Mouse (Mus musculus) left cerebral cortex, postnatal 36 days (tissue): ENCODE data around the gene C1qtnf2. TPM values are rescaled to one million over a fixed set of nuclear protein-coding genes. Genes with fewer than 3 reads are reported as not detected.
A peak's percentile ranks its signal among the peaks of the same experiment; 100 is the strongest.

ENCODE experiments used
- DNase-seq, 2 experiments: peaks; one replicate each; pipeline ENCODE4 v3.0.0; 2021 to 2022; ENCODE audit warnings: low spot score in 2 of 2, mixed read lengths in 1 of 2
- intact Hi-C: fragments of 180-260 bp; cut with DNase I; formaldehyde crosslinking; loops from one replicate; pipeline ENCODE4 v1.15.1; 2025
- total RNA-seq, 2 experiments: library from RNA; stranded (reverse); gene quantifications; 2 replicates each; pipeline ENCODE4 v1.2.3; 2021

C1qtnf2 gene
- total RNA-seq, 2 experiments from 2014 or later = 1.4 to 2.1 TPM

DNA sequence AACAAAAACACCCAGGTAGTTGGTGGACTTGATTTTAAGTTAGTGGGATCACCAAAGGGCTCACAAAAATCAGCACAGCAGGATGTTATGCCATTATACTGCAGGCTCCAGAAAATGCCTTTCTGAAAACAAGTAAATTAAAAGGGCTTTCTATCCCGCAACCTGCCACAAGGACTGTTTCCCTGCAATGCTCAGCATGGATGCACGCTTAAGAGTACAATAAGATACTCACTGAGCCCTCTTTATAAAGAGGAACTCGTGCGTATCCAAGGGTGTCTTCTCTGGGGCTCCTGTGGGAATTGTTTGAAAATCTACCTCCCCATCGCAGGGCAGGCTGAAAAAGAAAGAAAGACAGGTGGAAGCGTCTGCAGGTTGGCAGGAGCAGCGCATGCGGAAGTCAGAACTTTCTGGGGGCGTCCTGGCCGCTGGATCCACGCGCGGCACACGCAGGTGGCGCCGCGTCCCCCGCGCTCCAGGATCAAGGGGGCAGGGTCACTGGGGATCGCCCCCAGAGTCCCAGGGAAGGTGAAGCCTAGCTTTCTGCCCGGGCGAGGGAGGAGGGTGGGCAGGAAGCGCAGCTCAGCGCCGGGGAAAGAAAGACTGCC, 54.1 kb downstream of the C1qtnf2 start:
- intact Hi-C loops = loop anchor here (10.0 kb wide), 1 partner anchor 157 kb away; the partner anchor contains the start of gene Pwwp2a
- DNase-seq = peak in 1 of 2 experiments; percentile 52

DNA sequence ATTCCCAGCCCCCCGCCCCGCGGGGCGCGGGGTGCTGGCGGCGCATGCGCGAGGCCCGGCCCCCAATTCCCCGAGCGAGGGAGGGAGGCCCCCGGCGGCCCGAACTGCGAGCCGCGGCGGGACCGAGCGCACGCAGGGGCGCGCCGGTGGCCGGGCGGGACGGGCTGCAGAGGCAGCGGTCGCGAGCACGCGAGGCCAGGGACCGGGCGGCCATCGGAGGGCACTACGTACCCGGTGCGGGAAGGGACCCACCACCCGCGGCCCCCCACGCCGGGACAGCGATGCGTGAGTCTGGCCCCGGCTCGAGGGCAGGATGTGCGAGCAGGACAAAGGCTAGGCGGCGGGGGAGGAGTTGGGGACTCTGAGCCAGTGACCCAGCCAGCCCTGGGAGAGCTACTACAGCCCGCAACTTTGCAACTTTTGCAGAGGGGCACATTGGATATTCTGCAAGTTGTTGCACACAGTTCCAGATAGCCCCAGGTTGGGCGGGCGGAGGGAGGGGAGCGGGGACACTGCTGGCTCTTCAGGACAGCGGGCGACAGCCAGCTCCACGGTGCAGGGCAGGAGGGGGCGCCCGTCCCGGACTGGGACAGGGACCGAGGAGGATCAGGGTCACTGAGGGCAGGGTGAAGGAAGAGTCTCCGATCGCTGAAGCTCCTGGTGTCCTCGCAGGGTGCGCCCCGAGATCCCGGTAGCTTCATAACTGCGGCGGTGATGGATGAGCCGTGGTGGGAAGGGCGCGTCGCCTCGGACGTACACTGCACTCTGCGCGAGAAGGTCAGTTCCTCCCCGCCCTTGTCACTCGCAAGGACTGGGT, 54.8 kb downstream of the C1qtnf2 start, which contains the start of gene Ccnjl:
Gene Ccnjl (plus strand): TSS at position 102 of the 817 bp plus-strand sequence.
- intact Hi-C loops = loop anchor here (10.0 kb wide), 1 partner anchor 156 kb away; the partner anchor contains the start of gene Pwwp2a

DNA sequence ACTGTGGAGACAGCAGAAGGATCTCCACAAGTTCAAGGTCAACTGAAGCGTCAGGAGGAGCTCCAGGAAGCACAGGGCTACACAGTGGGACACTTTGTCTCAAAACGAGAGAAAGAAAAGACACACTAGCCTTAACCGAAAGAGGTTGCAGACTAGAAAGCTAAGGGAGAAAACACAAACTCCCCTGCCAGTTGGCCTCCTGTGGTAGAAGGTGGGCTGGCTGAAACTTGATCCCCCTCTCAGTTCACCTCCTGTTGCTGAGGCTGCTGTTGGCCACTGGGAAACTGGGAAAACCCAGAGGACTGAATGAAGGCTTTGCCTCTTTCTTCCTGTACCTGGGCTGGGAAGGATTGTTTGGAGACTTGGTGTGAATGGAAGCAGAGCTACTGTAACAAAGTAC, 56.0 kb downstream of the C1qtnf2 start:
- intact Hi-C loops = no loop called here
- no peak for DNase-seq

More for the DNA sequence above, 54.8 kb downstream of the C1qtnf2 start, which contains the start of gene Ccnjl:
- peak in 1 of 2 experiments; percentile 75 for DNase-seq

DNA sequence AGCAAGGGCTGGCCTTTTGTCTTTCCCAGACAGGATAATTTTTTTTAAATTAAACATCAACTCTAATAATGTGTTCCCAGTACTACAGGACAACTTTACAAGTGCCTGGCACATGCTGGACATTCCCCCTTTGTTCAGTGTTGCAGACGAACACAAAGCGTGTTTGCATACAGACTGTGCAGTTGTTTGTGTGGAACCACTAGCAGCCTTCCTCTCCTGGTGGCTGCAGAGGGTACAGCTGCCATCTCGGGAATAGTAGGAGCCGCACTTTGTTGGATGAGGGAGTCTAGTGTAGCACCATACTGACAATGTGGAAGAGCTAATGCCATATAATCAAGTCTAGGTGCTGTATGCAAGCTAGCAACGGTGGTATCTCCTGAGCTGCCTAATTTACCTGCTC, 57.5 kb downstream of the C1qtnf2 start:
- intact Hi-C loops = no loop called here
- DNase-seq = no peak

DNA sequence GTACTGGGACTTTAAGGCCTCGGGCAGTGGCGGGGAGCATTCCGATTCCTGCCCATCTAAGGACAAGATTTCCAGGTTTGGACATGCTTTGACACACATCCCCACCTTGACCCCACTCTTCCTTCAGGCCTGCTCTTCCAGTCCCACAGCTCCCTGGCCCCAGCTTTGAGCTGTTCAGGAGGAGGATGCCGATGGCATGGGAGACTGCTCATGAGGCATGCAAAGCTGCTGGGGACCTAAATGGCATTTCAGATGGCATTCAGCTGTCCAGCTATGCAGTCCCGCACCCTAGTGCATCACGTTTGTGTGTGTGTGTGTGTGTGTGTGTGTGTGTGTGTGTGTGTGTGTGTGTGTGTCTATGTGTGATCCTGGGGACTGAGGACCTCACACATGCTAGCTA, 63.0 kb downstream of the C1qtnf2 start:
- no peak for DNase-seq
- intact Hi-C loops = no loop called here

DNA sequence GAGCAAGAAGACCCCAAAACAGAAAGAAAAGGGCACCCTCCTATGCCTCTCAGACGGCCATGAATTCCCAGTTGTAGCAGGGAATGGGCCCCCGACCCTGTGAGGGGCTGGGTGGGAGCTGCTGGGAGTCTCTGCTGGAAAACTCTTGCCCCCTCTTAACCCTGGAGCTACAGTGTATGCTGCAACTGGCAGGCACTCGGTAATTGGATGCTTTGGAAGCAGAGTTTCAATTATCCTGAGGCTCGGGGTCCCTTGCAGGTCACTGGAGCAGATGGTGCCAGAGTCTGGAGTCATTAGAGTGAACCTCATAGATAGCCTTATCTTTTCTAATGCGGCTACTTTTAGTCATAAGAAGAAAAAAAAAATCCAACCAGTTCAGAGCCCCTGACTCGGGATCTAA, 65.8 kb downstream of the C1qtnf2 start:
- intact Hi-C loops = no loop called here
- no peak for DNase-seq

Other genes with a start within 250 kb of the C1qtnf2 start
- gene Pttg1, start 48.0 kb upstream of the C1qtnf2 start, total RNA-seq = 10 to 100 TPM; 21.7 to 26.7 TPM
- 10 to 100 TPM; 54.5 to 55.6 TPM for gene Slu7, start 40.5 kb upstream of the C1qtnf2 start, total RNA-seq
- gene Ccnjl, start 54.5 kb downstream of the C1qtnf2 start, total RNA-seq = 1 to 10 TPM; 3.3 to 4.4 TPM
- under 1 TPM; 0.76 to 0.84 TPM for gene 4933415A04Rik, start 112.8 kb downstream of the C1qtnf2 start, total RNA-seq
- not detected for gene Fabp6, start 127.3 kb downstream of the C1qtnf2 start, total RNA-seq
- 10 to 100 TPM; 56.5 to 62.4 TPM for gene Pwwp2a, start 207.7 kb downstream of the C1qtnf2 start, total RNA-seq